Mouse (Mus musculus): ENCODE data around the gene Tmem86b.

DNA sequence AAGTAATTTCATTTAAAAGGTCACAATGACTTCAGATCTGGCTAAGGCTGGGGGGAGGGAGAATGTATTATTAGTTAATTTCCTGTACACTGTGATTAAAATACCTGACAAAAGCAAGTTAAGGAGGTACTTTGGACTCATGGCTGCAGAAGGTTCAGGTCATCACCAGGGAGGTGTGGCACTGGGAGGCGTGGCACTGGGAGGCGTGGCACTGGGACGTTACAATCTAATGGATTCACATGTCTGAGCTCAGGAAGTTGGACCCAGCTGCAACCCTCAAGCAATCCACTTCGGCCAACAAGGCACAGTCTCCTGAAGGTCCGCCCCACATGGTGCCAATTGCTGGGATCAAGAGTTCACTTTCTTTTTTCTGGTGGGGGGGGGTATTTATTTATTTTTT lies 23.2 kb downstream of the Tmem86b start:
- no peak for TF ChIP-seq POLR2A (IDR thresholded peaks at IDR 0.05; ENCODE audit: borderline replicate concordance, extremely low read depth, insufficient read depth, insufficient read length, poor library complexity, severe bottlenecking)
- TF ChIP-seq CTCF (IDR thresholded peaks at IDR 0.05; ENCODE audit: borderline replicate concordance, extremely low read depth, insufficient read depth, insufficient read length) = no peak

Data from brain, embryonic 14.5 days (tissue).